Mouse (Mus musculus): ENCODE measurements around the gene Sh3pxd2a. TPM values are rescaled to one million over a fixed set of nuclear protein-coding genes. Genes with fewer than 3 reads are reported as not detected.

Gene Sh3pxd2a
- polyA plus RNA-seq, 1 experiment from 2014 or later, result 2.7 TPM

GRCm38 (mm10) chr19:47222841-47223557 is 241.2 kb downstream of the Sh3pxd2a start:
- 0 out of 2 replicates have a peak overlapping the region, but pooled peaks have one; percentile 25 for H3K27ac ChIP-seq
- peaks cover 8% of the 10 kb centered on the region for H3K4me1 ChIP-seq (replicated peaks)

GRCm38 (mm10) chr19:47222154-47222840 is 241.9 kb downstream of the Sh3pxd2a start:
- 90% methylated on average over 8 of the region's 8 CpGs for WGBS
- Histone ChIP-seq H3K9me3 (no peaks in the 10 kb centered on the region), H3K27ac (peak overlapping the region; percentile 18; the same call in 1 of the 2 replicates)

More at GRCm38 (mm10) chr19:47222841-47223557, 241.2 kb downstream of the Sh3pxd2a start:
- Histone ChIP-seq H3K27me3 (ENCODE audit: insufficient read depth, poor library complexity, severe bottlenecking) (peaks cover 4% of the 10 kb centered on the region; the same call in 1 of the 2 replicates), H3K4me3 (no peak overlapping the region), H3K36me3 (no peaks in the 10 kb centered on the region), H3K9me3 (no peaks in the 10 kb centered on the region)
- 76% methylated on average over 15 of the region's 15 CpGs for WGBS
- no peak for DNase-seq (ENCODE audit: low spot score)

GRCm38 (mm10) chr19:47221500-47222153 is 242.6 kb downstream of the Sh3pxd2a start:
- no peak for DNase-seq (ENCODE audit: low spot score)
- Histone ChIP-seq H3K27me3 (ENCODE audit: insufficient read depth, poor library complexity, severe bottlenecking) (peaks cover 4% of the 10 kb centered on the region; the same call in 1 of the 2 replicates), H3K36me3 (no peaks in the 10 kb centered on the region), H3K4me3 (no peak overlapping the region), H3K27ac (no peak overlapping the region), H3K4me1 (replicated peaks) (peaks cover 8% of the 10 kb centered on the region), H3K9me3 (no peaks in the 10 kb centered on the region)
- WGBS, result 82% methylated on average over 7 of the region's 7 CpGs

More at GRCm38 (mm10) chr19:47222154-47222840, 241.9 kb downstream of the Sh3pxd2a start:
- Histone ChIP-seq H3K4me1 (replicated peaks) (peaks cover 8% of the 10 kb centered on the region), H3K4me3 (no peak overlapping the region), H3K36me3 (no peaks in the 10 kb centered on the region), H3K27me3 (ENCODE audit: insufficient read depth, poor library complexity, severe bottlenecking) (peaks cover 4% of the 10 kb centered on the region; the same call in 1 of the 2 replicates)
- no peak for DNase-seq (ENCODE audit: low spot score)

GRCm38 (mm10) chr19:47221006-47221405 is 243.2 kb downstream of the Sh3pxd2a start:
- Histone ChIP-seq H3K27ac (no peak overlapping the region), H3K4me3 (no peak overlapping the region), H3K4me1 (replicated peaks) (peaks cover 8% of the 10 kb centered on the region), H3K9me3 (no peaks in the 10 kb centered on the region), H3K27me3 (ENCODE audit: insufficient read depth, poor library complexity, severe bottlenecking) (peaks cover 4% of the 10 kb centered on the region; the same call in 1 of the 2 replicates), H3K36me3 (no peaks in the 10 kb centered on the region)
- WGBS, result 82% methylated on average over 4 of the region's 4 CpGs
- no peak for DNase-seq (ENCODE audit: low spot score)

GRCm38 (mm10) chr19:47220232-47220631 is 244.0 kb downstream of the Sh3pxd2a start:
- Histone ChIP-seq H3K36me3 (no peaks in the 10 kb centered on the region), H3K4me3 (no peak overlapping the region), H3K27me3 (ENCODE audit: insufficient read depth, poor library complexity, severe bottlenecking) (no peaks in the 10 kb centered on the region), H3K9me3 (no peaks in the 10 kb centered on the region), H3K27ac (no peak overlapping the region), H3K4me1 (replicated peaks) (peaks cover 8% of the 10 kb centered on the region)
- DNase-seq (ENCODE audit: low spot score), result no peak
- WGBS, result 93% methylated on average over 2 of the region's 2 CpGs

GRCm38 (mm10) chr19:47219622-47220021 is 244.6 kb downstream of the Sh3pxd2a start:
- no peak overlapping the region for H3K27ac ChIP-seq
- H3K27me3 ChIP-seq (ENCODE audit: insufficient read depth, poor library complexity, severe bottlenecking), result no peaks in the 10 kb centered on the region
- H3K4me1 ChIP-seq (replicated peaks), result peaks cover 8% of the 10 kb centered on the region
- H3K9me3 ChIP-seq, result no peaks in the 10 kb centered on the region
- H3K4me3 ChIP-seq, result no peak overlapping the region
- no peaks in the 10 kb centered on the region for H3K36me3 ChIP-seq
- 86% methylated on average over 4 of the region's 4 CpGs for WGBS
- no peak for DNase-seq (ENCODE audit: low spot score)

GRCm38 (mm10) chr19:47216766-47217165 is 247.4 kb downstream of the Sh3pxd2a start:
- H3K27ac ChIP-seq, result no peak overlapping the region
- no peak overlapping the region for H3K4me3 ChIP-seq
- H3K36me3 ChIP-seq, result no peaks in the 10 kb centered on the region
- no peaks in the 10 kb centered on the region for H3K27me3 ChIP-seq (ENCODE audit: insufficient read depth, poor library complexity, severe bottlenecking)
- 90% methylated on average over 5 of the region's 5 CpGs for WGBS
- H3K9me3 ChIP-seq, result no peaks in the 10 kb centered on the region
- no peak for DNase-seq (ENCODE audit: low spot score)
- peaks cover 10% of the 10 kb centered on the region for H3K4me1 ChIP-seq (replicated peaks)

- H3K36me3 ChIP-seq, result no peaks in the 10 kb centered on the region
- no peaks in the 10 kb centered on the region for H3K27me3 ChIP-seq (ENCODE audit: insufficient read depth, poor library complexity, severe bottlenecking)
- DNase-seq (ENCODE audit: low spot score), result no peak
- WGBS, result 69% methylated on average over 1 of the region's 1 CpGs
- H3K4me3 ChIP-seq, result no peak overlapping the region
- no peaks in the 10 kb centered on the region for H3K9me3 ChIP-seq
- peaks cover 10% of the 10 kb centered on the region for H3K4me1 ChIP-seq (replicated peaks)
- H3K27ac ChIP-seq, result no peak overlapping the region
These were observed 250.7 kb downstream of the Sh3pxd2a start for GRCm38 (mm10) chr19:47213470-47213869.

GRCm38 (mm10) chr19:47212401-47212800 is 251.8 kb downstream of the Sh3pxd2a start:
- Histone ChIP-seq H3K27ac (0 out of 2 replicates have a peak overlapping the region, but pooled peaks have one; percentile 31), H3K4me3 (no peak overlapping the region), H3K27me3 (ENCODE audit: insufficient read depth, poor library complexity, severe bottlenecking) (no peaks in the 10 kb centered on the region), H3K36me3 (no peaks in the 10 kb centered on the region), H3K4me1 (replicated peaks) (peaks cover 10% of the 10 kb centered on the region), H3K9me3 (no peaks in the 10 kb centered on the region)
- DNase-seq (ENCODE audit: low spot score), result no peak
- WGBS, result 81% methylated on average over 7 of the region's 7 CpGs

GRCm38 (mm10) chr19:47211609-47212312 is 252.4 kb downstream of the Sh3pxd2a start:
- no peaks in the 10 kb centered on the region for H3K9me3 ChIP-seq
- WGBS, result 77% methylated on average over 10 of the region's 10 CpGs
- H3K27me3 ChIP-seq (ENCODE audit: insufficient read depth, poor library complexity, severe bottlenecking), result no peaks in the 10 kb centered on the region
- H3K27ac ChIP-seq, result 0 out of 2 replicates have a peak overlapping the region, but pooled peaks have one; percentile 31
- no peaks in the 10 kb centered on the region for H3K36me3 ChIP-seq
- H3K4me1 ChIP-seq (replicated peaks), result peaks cover 10% of the 10 kb centered on the region
- DNase-seq (ENCODE audit: low spot score), result no peak
- no peak overlapping the region for H3K4me3 ChIP-seq

GRCm38 (mm10) chr19:47210432-47210831 is 253.8 kb downstream of the Sh3pxd2a start:
- peaks cover 10% of the 10 kb centered on the region for H3K4me1 ChIP-seq (replicated peaks)
- DNase-seq (ENCODE audit: low spot score), result no peak
- WGBS, result 91% methylated on average over 4 of the region's 4 CpGs
- no peaks in the 10 kb centered on the region for H3K36me3 ChIP-seq
- no peaks in the 10 kb centered on the region for H3K27me3 ChIP-seq (ENCODE audit: insufficient read depth, poor library complexity, severe bottlenecking)
- no peak overlapping the region for H3K27ac ChIP-seq
- no peaks in the 10 kb centered on the region for H3K9me3 ChIP-seq
- no peak overlapping the region for H3K4me3 ChIP-seq
